Mouse (Mus musculus): ENCODE results near the gene Gm7534.
A peak's percentile ranks its signal among the peaks of the same experiment; 100 is the strongest.
"Not testable (repeated sequence)": the region's sequence is repeated elsewhere in the genome, so short reads cannot be mapped to it uniquely, and the experiment has no call there.

Gm7534 gene

DNA sequence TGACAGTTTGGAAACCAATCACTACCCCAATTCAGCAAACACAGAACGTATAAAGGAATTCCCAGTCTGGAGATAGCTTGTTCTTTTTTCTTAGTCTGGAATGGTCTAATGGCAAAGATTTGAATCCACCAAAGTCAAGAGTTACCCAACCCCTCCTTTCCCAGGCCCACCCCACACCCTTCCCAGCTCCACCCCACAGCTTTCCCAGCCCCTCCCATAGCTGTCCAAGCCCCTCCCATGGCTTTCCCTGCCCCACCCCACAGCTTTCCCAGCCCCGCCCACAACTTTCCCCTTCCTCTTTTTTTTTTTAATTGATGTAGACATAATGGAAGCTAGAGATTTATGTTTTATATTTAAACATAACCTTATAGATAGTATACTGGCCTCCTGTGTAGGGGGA lies 3.4 kb downstream of the Gm7534 start:
- DNase-seq, result no peak

DNA sequence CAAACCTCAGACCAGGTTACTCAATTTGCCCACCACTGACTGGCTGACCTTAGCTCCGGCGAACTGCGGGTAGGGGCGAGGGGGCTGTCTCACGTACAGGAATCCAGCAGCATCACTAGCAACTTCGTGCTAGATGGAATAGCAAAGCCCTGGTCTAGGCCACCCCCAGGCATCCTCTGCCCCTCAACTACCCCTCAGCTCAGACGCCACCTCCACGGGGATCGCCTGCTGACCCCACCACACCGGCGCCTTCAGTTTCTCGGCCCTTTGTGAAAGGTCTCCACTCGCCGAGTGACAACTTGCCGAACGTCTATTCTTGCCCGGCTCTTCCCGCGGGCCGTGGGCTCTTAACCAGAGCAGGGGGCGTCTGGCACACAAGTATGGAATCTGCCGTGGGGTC lies 16.5 kb downstream of the Gm7534 start:
- no peak for DNase-seq

- no peak for DNase-seq
These were observed 17.2 kb downstream of the Gm7534 start for GRCm38 (mm10) chr4:134185569-134185968.

- no peak for DNase-seq
These were observed 19.1 kb downstream of the Gm7534 start for GRCm38 (mm10) chr4:134183711-134184110.

GRCm38 (mm10) chr4:134181825-134182224 lies 21.0 kb downstream of the Gm7534 start:
- no peak for DNase-seq

- DNase-seq, result no peak
These were observed 21.7 kb downstream of the Gm7534 start for GRCm38 (mm10) chr4:134181112-134181511.

DNA sequence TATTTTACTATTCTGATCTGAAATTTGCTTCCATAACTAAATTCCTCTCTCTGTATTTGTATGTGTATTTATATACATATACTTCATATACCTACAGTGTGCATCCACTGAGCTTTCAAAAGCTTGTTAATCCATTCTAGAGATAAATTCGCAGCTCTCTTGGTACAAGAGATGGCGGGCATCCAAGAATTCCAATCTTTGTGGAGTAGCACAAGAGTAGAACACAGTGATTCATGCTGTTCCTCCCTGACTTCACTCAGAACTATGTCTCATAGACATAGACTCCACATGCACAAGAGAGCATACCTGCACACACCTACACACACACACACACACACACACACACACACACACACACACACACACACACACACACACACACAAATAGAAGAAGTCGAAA lies 30.4 kb downstream of the Gm7534 start:
- DNase-seq, result no peak

- no peak for DNase-seq
These were observed 35.9 kb downstream of the Gm7534 start for GRCm38 (mm10) chr4:134166906-134167305.

DNA sequence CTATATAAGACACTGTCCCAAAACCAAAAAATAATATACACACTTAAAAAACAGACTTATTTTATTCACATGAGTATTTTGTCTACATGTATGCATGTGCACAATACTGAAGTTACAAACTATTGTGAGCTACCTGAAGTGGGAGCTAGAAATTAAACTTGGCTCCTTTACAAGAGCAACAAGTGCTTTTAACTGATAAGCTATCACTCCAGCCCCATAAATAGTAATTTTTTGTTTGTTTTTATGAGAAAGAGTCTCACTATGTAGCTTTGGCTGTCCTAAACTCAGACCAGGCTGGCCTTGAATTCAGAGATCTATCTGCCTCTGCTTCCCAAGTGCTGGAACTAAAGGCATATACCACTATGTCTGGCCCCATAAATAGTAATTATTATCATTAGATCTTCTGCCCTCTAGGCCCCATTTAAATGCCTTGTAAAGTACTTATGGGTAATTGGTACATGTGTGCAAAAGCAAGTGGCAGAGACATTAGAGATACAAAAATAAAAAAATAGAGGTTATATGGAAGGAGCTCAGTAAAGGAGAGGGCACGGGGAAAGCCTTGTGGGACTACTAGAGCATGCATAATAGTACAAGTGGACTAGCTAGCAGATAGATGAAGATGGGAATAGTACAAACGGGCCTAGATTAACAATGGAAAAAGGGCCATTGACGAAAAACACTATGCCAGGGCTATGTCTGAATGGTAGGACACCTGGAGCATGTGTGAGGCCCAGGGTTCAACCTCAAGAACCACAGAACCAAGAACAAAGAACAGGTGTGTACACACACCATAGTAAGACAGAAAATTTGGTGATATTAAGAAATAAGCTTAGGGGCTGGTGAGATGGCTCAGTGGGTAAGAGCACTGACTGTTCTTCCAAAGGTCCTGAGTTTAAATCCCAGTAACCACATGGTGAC lies 37.0 kb downstream of the Gm7534 start:
- no peak for DNase-seq

- DNase-seq, result no peak
These were observed 37.8 kb downstream of the Gm7534 start for GRCm38 (mm10) chr4:134165024-134165423.

GRCm38 (mm10) chr4:134164591-134164990 lies 38.2 kb downstream of the Gm7534 start:
- no peak for DNase-seq

DNA sequence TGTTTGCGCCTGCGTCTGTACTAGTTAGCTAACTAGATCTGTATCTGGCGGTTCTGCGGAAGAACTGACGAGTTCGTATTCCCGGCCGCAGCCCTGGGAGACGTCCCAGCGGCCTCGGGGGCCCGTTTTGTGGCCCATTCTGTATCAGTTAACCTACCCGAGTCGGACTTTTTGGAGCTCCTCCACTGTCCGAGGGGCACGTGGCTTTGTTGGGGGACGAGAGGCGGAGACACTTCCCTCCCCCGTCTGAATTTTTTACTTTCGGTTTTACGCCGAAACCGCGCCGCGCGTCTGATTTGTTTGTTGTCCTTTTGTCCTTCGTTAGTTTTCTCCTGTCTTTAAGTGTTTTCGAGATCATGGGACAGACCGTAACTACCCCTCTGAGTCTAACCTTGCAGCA lies 42.7 kb downstream of the Gm7534 start:
- peak; percentile 51 for DNase-seq

DNA sequence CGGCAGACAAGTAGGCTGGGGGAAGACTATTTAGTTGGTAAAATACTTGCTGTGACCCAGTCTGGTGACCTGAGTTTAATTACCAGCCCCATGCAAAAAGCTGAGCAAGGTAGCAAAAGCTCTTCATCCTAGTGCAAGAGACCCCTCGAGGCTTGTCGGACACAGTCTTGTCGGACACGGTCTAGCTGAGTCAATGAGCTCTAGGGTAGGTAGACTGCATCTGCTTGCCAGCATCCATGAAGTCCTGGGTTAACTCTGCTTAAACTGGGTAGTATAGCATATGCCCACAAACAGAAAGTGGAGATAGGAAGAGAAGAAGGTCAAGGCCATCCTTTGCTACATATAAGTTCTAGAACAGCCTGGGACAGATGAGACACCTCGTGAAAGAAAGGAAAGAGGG lies 44.0 kb downstream of the Gm7534 start:
- no peak for DNase-seq

GRCm38 (mm10) chr4:134157558-134157957 lies 45.2 kb downstream of the Gm7534 start:
- no peak for DNase-seq

GRCm38 (mm10) chr4:134156744-134157143 lies 46.1 kb downstream of the Gm7534 start:
- no peak for DNase-seq

- no peak for DNase-seq
These were observed 46.8 kb downstream of the Gm7534 start for GRCm38 (mm10) chr4:134155961-134156465.

GRCm38 (mm10) chr4:134155531-134155930 lies 47.3 kb downstream of the Gm7534 start:
- DNase-seq, result no peak

DNA sequence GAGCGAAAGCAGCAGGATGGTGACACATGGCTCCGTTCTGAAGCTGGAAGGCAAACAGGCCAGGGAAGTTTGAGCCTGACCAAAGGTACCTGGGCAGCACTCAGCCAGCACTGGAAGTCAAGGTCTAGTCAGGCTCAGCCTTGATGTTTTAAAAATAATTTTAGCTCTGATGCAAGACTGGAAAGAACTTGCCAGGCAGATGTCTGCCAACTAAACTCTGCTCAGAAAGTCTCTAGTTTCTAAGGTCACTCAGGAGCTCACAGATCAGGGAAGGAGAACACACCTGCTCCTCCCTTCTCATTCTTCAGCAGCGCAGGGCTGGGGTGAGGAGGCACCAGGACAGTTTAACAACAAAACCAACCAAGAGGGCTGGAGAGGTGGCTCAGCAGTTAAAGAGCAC lies 48.5 kb downstream of the Gm7534 start:
- DNase-seq, result peak; percentile 76

- DNase-seq, result no peak
These were observed 49.1 kb downstream of the Gm7534 start for GRCm38 (mm10) chr4:134153656-134154055.

DNA sequence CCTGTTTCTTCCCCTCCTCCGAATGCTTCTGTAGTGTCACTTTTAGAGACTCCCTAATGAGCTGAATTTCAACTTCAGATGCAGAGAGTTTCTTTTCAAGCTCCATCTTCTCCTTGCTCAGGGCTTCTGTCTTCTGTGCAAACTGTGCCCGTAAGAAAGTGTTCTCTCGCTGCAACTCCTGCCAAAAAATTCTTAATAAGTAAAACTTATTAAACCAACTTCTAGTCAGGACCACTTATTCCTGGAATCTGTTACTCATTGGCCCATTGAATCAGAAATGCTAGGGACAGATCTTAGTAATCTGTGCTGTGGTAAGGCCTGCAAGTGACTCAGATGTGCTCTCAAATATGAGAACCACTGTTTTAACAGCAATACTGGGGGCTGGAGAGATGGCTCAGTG lies 50.7 kb downstream of the Gm7534 start:
- no peak for DNase-seq

- no peak for DNase-seq
These were observed 53.4 kb downstream of the Gm7534 start for GRCm38 (mm10) chr4:134149389-134149788.

- DNase-seq, result not testable (repeated sequence)
These were observed 58.5 kb downstream of the Gm7534 start for GRCm38 (mm10) chr4:134144297-134144696.

Data from kidney, adult 11 months (tissue).